Mouse (Mus musculus) forebrain, embryonic 11.5 days (tissue): Measurements from ENCODE around the gene Ppp1r18. TPM values are rescaled to one million over a fixed set of nuclear protein-coding genes. Genes with fewer than 3 reads are reported as not detected.

ENCODE experiments used
- ATAC-seq: fragments of 200-750 bp; cut with Nextera tagmentation; replicated peaks from 2 replicates; pipeline ENCODE4 v1.8.0; 2017; ENCODE audit warnings: moderate TSS enrichment; ENCODE audit not compliant: low FRiP score
- DNase-seq: peaks from one replicate; pipeline ENCODE4 v3.0.0-alpha.2; 2017; ENCODE audit warnings: low spot score
- H3K27ac ChIP-seq: fragments of 300-500 bp; sonication (generic); 2 replicates; pipeline ENCODE4 v1.5.1; 2014; ENCODE audit warnings: low read depth, low read length
- H3K27me3 ChIP-seq: fragments of 300-500 bp; sonication (generic); 2 replicates; pipeline ENCODE4 v1.6.1; 2014; ENCODE audit warnings: mild to moderate bottlenecking, low read length, mixed read lengths; ENCODE audit not compliant: control insufficient read depth, insufficient read depth
- H3K36me3 ChIP-seq: fragments of 300-500 bp; sonication (generic); 2 replicates; pipeline ENCODE4 v1.6.1; 2014; ENCODE audit warnings: mild to moderate bottlenecking, low read length, moderate library complexity, mixed read lengths; ENCODE audit not compliant: control insufficient read depth, insufficient read depth
- H3K4me1 ChIP-seq: fragments of 300-500 bp; sonication (generic); replicated peaks from 2 replicates; pipeline ENCODE4 v1.6.1; 2014; ENCODE audit warnings: low read length, mixed read lengths; ENCODE audit not compliant: control insufficient read depth, insufficient read depth
- H3K4me2 ChIP-seq: fragments of 300-500 bp; sonication (generic); 2 replicates; pipeline ENCODE4 v1.6.1; 2014; ENCODE audit warnings: low read depth, mild to moderate bottlenecking, low read length, moderate library complexity, mixed read lengths; ENCODE audit not compliant: severe bottlenecking
- H3K4me3 ChIP-seq: fragments of 300-500 bp; sonication (generic); 2 replicates; pipeline ENCODE4 v1.5.1; 2014; ENCODE audit warnings: low read depth, low read length
- H3K9ac ChIP-seq: fragments of 300-500 bp; sonication (generic); 2 replicates; pipeline ENCODE4 v1.6.1; 2014; ENCODE audit warnings: low read length
- H3K9me3 ChIP-seq: fragments of 300-500 bp; sonication (generic); 2 replicates; pipeline ENCODE4 v1.6.1; 2016; ENCODE audit warnings: low read length, mixed read lengths; ENCODE audit not compliant: control insufficient read depth
- WGBS: fragments of 180-500 bp; shearing (Covaris S2); extraction: QIAGEN DNeasy Blood & Tissue Kit; methylation state at CpG from one replicate; pipeline ENCODE4 v1.1.7; 2014; 5-methylcytosine and 5-hydroxymethylcytosine counted together
- polyA plus RNA-seq: library from polyadenylated mRNA; unstranded; fragments of >200 nt; fragmentation: Nextera tagmentation; extraction: Ambion mirVana; gene quantifications from 2 replicates; pipeline ENCODE4 v1.2.1, GENCODE M21; 2014

Gene Ppp1r18
- polyA plus RNA-seq, 1 experiment from 2014 or later = 25.1 TPM

DNA sequence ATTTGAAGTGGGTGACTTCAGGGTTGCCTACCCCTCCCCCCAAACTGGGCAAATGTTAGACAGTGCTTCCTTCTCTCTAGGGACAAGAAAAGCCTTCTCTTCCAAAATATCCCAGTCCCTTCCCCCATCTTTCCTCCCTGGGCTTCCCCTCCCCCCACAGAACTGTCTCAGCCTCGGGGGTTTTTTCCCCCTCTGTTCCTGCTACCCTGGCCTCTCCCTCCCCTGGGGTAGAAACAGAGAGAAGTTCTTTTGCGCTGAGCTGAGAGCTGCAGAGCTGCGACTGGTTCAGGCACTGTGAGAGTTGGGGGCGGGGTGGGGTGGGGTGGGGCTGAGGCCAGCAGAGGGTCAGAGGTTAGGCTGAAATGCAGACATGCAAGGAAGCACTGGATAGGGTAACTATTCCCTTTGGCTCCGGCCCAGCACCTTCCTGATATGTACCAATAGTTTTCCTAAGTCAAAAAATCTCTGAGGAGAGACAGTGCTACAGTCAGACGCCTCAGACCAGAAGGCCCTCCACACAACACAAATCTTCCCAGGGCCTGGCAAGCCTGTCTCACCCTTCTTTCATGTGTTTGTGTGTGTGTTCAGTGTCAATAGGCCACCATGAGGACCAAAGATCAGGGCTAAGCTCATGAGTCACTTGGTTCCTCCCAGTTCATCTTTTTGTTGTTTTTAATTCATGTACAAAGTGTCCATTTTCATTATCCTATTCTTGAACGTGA, 4.1 kb downstream of the Ppp1r18 start:
- Histone ChIP-seq H3K4me1 (peaks cover 27% of the 10 kb centered on the region), H3K4me3 (peak overlapping the region; percentile 67), H3K27me3 (no peaks in the 10 kb centered on the region), H3K9me3 (peaks cover 2% of the 10 kb centered on the region; the same call in 1 of the 2 replicates), H3K9ac (peak overlapping the region; percentile 93), H3K36me3 (peaks cover 5% of the 10 kb centered on the region; the same call in 1 of the 2 replicates), H3K27ac (peak overlapping the region; percentile 53; the same call in 1 of the 2 replicates), H3K4me2 (peak overlapping the region; percentile 95)
- ATAC-seq (no peak), DNase-seq (peak; percentile 61)
- WGBS = 7% methylated on average over 7 of the region's 7 CpGs

DNA sequence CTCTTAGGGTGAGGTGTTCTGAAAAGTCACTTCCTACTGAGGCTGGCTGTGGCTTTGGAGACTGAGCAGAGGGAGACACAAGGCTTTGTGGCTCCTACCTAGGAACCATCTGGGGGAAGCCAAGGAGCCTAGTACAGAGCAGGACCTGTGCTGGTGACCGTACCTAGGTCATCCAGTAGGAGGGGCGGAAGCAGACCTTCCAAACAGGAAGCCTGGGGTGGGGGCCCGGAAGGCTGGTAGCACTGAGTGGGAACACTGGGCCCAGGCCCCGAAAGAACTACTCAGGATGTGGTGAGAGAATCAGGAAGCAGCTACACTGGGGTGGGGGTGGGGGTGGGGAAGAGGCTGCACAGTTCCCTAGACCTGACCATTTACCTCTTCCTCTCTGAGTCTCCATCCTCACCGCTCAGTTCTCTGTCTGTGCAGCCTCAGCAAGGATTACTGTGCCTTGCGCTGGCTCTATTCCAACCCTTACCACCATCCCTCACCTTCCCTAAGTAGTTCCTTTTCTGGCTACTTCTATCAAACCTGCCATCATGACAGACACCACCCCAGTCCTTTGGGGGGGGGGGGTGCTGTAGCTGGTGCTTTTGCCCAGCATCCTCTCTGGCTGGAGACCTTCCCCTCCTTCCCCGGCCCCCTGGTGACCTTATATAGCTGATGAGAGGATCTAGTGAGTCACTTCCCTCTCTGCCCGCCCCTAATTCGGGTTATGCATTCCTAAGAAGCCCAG, 4.9 kb downstream of the Ppp1r18 start:
- ATAC-seq (no peak), DNase-seq (no peak)
- 0 out of 2 replicates have a peak overlapping the region, but pooled peaks have one; percentile 6 for H3K27ac ChIP-seq
- H3K27me3 ChIP-seq = no peaks in the 10 kb centered on the region
- peak overlapping the region; percentile 93; the same call in 1 of the 2 replicates for H3K9ac ChIP-seq
- H3K4me2 ChIP-seq = peak overlapping the region; percentile 95
- peaks cover 8% of the 10 kb centered on the region; the same call in 1 of the 2 replicates for H3K36me3 ChIP-seq
- H3K9me3 ChIP-seq = peaks cover 2% of the 10 kb centered on the region; the same call in 1 of the 2 replicates
- peak overlapping the region; percentile 67 for H3K4me3 ChIP-seq
- peaks cover 22% of the 10 kb centered on the region for H3K4me1 ChIP-seq
- WGBS = 71% methylated on average over 9 of the region's 9 CpGs

DNA sequence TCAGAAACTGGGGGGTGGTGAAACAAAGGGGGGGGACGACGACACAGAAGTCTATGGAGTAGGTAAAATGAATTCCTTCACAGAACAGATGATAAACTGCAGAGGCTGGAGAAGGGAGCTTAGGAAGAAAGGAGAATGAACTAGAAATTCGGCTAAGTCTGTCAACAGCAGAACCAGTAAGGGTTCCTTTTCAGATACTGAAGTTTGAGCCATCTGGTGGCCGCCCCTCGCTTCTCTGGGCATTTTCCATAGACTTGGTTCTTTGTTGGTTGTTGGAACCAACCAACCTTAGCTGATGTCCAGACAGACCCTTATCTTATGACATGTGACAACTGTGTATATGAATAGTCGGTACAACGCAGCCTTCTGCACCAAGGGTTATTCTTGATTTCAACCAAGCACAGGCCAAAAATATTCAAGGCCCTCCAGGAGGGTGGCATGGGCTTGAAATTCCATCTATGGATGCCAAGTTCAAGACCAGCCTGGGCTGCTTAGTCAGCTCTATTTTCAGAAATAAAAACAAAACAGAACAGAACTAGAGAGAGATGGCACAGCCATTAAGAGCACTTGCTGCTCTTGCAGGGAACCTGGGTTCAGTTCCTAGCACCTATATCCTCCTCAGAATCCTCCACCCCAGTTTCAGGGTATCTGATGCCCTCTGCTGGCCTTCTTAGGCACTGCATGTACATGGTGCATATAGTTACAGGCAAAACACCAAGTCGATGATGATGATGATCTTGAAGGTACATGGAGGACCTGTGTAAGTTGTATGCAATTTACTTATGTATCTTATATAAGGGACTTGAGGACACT, 5.7 kb downstream of the Ppp1r18 start:
- no peaks in the 10 kb centered on the region for H3K27me3 ChIP-seq
- 0 out of 2 replicates have a peak overlapping the region, but pooled peaks have one; percentile 6 for H3K27ac ChIP-seq
- ATAC-seq (no peak), DNase-seq (peak; percentile 66)
- H3K4me2 ChIP-seq = peak overlapping the region; percentile 95; the same call in 1 of the 2 replicates
- H3K4me1 ChIP-seq = peaks cover 22% of the 10 kb centered on the region
- WGBS = 88% methylated on average over 8 of the region's 8 CpGs
- H3K9ac ChIP-seq = no peak overlapping the region
- no peak overlapping the region for H3K4me3 ChIP-seq
- peaks cover 2% of the 10 kb centered on the region; the same call in 1 of the 2 replicates for H3K9me3 ChIP-seq
- peaks cover 8% of the 10 kb centered on the region; the same call in 1 of the 2 replicates for H3K36me3 ChIP-seq

DNA sequence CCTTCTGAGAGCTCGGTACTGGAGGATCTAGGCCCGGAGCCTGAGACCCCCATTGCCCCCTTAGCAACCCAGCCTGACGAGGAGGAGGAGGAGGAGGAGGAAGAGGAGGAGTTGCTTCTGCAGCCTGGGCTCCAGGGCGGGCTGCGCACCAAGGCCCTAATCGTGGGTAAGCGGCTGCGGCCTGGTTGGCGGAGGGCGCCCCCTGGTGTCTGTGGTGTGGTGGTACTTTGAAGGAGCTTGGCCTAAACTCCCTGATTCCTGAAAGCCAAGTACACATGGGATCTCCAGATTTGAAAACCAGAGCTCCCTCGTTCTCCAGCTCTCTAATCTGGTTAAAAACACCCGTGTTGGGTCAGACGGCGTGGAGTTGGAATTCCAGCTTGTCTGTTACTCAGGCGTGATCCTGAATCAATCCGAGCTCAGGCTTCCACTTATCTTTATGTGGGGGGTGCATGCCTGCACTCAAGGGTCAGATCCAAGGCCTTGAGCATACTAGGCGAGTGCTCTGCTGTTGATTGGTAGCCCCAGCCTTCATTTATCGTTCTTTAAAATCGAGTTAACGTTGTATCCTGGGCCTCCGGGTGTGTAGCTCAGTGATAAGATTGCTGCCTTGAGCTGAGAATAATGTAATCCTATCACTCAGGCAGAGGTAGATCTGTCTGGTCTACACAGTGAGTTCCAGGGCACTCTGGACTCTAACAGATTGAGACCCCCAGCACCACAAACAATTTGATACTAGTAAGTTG, 8.6 kb downstream of the Ppp1r18 start:
- Histone ChIP-seq H3K9me3 (peaks cover 2% of the 10 kb centered on the region; the same call in 1 of the 2 replicates), H3K4me2 (no peak overlapping the region), H3K27me3 (no peaks in the 10 kb centered on the region), H3K36me3 (peaks cover 8% of the 10 kb centered on the region; the same call in 1 of the 2 replicates), H3K9ac (no peak overlapping the region), H3K4me3 (no peak overlapping the region), H3K4me1 (peaks cover 8% of the 10 kb centered on the region), H3K27ac (no peak overlapping the region)
- ATAC-seq (peak; percentile 65; the same call in 1 of the 2 replicates), DNase-seq (peak; percentile 96)
- 33% methylated on average over 21 of the region's 21 CpGs for WGBS

DNA sequence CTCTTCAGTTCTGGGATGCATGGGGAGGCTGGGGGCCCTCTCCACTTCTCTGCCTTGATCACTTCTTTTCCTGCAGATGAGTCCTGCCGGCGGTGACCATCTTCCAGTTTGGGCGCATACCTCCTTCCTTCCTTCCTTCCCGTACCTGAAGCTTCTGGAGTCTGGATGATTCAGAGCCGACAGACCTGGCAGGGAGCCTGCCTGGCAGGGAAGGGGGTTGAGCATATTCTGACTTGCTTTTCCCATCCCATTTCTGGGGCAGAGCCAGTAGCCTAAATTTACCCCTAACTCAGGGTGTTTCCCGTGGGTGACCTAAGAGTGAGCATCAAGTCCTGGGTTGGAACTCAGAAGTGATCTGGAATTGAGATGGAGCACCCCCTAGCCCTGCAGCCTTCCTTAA, 9.3 kb downstream of the Ppp1r18 start:
- peaks cover 8% of the 10 kb centered on the region; the same call in 1 of the 2 replicates for H3K36me3 ChIP-seq
- no peak for ATAC-seq
- 94% methylated on average over 6 of the region's 6 CpGs for WGBS

DNA sequence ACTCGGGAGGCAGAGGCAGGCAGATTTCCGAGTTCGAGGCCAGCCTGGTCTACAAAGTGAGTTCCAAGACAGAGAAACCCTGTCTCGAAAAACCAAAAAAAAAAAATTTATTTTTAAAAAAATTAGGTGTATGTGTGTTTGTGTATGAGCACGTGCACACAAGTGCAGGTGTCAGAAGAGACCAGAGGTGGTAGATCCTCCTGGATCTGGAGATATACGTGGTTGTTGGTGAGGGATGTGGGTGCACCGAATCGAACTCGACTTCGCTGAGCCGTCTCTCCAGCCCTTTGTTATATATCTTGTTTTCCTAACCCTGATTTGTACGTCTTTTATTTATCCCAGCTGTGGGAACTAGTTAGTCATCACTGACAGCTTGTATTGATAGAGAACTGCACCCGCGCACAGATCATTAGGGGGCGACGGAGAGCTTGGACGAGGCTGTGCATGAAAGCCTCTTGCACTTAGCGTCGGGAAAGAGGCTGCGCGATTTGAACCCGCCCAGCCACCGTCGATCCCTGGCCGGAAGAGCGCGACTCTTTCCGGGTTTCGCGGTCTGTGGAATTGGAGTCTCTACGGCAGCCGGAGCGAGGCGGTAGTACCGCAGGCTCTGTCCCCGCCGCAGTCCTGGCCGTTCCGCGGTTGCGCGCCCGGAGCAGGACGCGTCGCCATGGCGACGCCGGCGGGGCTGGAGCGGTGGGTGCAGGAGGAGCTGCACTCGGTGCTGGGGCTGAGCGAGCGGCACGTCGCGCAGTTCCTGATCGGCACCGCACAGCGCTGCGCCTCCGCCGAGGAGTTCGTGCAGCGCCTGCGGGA, 14.1 kb downstream of the Ppp1r18 start, which contains the start of gene Dhx16:
TSS of gene Dhx16 (plus strand) at position 575 of the 813 bp plus-strand sequence.
- Histone ChIP-seq H3K4me2 (peak within 1 kb of the TSS; percentile 76), H3K27ac (0 out of 2 replicates have a peak within 1 kb of the TSS, but pooled peaks have one; percentile 15), H3K27me3 (no peaks in the 10 kb centered on the region), H3K9me3 (no peaks in the 10 kb centered on the region), H3K4me3 (peak within 1 kb of the TSS; percentile 93), H3K36me3 (peaks cover 7% of the 10 kb centered on the region; the same call in 1 of the 2 replicates), H3K4me1 (peaks cover 6% of the 10 kb centered on the region), H3K9ac (peak within 1 kb of the TSS; percentile 84)
- ATAC-seq = peak; percentile 89
- 5% methylated on average over 65 of the region's 66 CpGs for WGBS
- DNase-seq = peak; percentile 98

More for the DNA sequence above, 9.3 kb downstream of the Ppp1r18 start:
- peaks cover 5% of the 10 kb centered on the region for H3K4me1 ChIP-seq
- H3K9ac ChIP-seq = no peak overlapping the region
- H3K27me3 ChIP-seq = no peaks in the 10 kb centered on the region
- DNase-seq = no peak
- H3K9me3 ChIP-seq = peaks cover 2% of the 10 kb centered on the region; the same call in 1 of the 2 replicates
- no peak overlapping the region for H3K4me2 ChIP-seq
- H3K4me3 ChIP-seq = no peak overlapping the region
- H3K27ac ChIP-seq = no peak overlapping the region

DNA sequence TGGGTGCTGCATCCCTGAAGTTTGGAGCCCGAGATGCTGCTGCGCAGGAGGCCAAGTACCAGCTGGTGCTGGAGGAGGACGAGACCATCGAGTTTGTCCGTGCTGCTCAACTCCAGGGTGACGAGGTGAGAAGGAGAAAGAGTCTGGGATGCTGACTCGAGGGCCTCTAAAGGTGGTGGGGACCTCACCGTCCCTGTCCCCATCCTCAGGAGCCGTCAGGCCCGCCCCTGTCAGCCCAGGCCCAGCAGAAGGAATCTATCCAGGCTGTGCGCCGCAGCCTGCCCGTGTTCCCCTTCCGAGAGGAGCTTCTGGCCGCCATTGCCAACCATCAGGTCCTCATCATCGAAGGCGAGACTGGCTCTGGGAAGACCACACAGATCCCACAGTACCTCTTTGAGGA, 17.5 kb downstream of the Ppp1r18 start:
- H3K9ac ChIP-seq = no peak overlapping the region
- no peak overlapping the region for H3K4me2 ChIP-seq
- no peaks in the 10 kb centered on the region for H3K27me3 ChIP-seq
- DNase-seq (no peak), ATAC-seq (no peak)
- H3K4me3 ChIP-seq = no peak overlapping the region
- H3K4me1 ChIP-seq = peaks cover 6% of the 10 kb centered on the region
- H3K9me3 ChIP-seq = no peaks in the 10 kb centered on the region
- H3K36me3 ChIP-seq = peaks cover 11% of the 10 kb centered on the region
- no peak overlapping the region for H3K27ac ChIP-seq
- 93% methylated on average over 17 of the region's 17 CpGs for WGBS
